Mouse (Mus musculus): ENCODE measurements around the gene Fam45a. TPM values are rescaled to one million over a fixed set of nuclear protein-coding genes. Genes with fewer than 3 reads are reported as not detected.
A peak's percentile ranks its signal among the peaks of the same experiment; 100 is the strongest.

Fam45a gene
- total and polyA plus RNA-seq, 3 experiments = 16.2 to 35.2 (median 24.4) TPM

DNA sequence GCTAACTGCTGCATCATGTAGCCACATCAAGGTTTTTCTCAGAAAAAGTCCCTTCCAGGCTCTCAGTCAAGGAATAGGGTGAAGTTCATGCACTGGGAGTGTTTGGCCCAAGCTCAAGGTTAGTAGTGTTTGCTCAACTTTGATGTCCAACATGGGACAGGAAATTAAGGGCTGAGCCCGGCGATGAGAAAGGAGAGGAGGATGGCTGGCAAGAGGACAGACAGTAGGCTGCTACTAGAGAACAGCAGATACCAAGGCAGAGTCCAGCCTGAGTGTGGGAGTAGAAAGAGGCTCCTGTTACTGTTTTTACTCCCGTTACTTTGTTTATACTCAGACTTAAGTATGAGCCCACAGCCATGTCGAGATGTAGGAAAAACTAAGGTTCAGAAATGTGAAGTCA lies 62.1 kb downstream of the Fam45a start:
- Histone ChIP-seq H3K79me2 (replicated peaks; ENCODE audit: control insufficient read depth, extremely low read depth, insufficient read depth, poor library complexity, severe bottlenecking) (peaks cover 36% of the 10 kb centered on the region), H3K27me3 (replicated peaks) (no peaks in the 10 kb centered on the region), H3K4me3 (replicated peaks in 1 of 3; ENCODE audit: low read depth in 2 of 3, low read length in 2 of 3, poor library complexity in 1 of 3) (peak overlapping the region; percentile 75 to 89 (median 78)), H3K4me2 (ENCODE audit: insufficient read depth, low read depth, poor library complexity, severe bottlenecking) (peak overlapping the region; percentile 78), H3K36me3 (replicated peaks in 1 of 2; ENCODE audit: control insufficient read depth in 1 of 2, insufficient read depth in 1 of 2, low read length in 1 of 2) (peaks cover 16 to 33% of the 10 kb centered on the region in 2 experiments), H3K9ac (ENCODE audit: insufficient read depth, low read depth) (peak overlapping the region; percentile 55), H3K27ac (ENCODE audit: insufficient read depth, low read depth) (peak overlapping the region; percentile 52), H3K4me1 (ENCODE audit: control insufficient read depth in 1 of 2, insufficient read depth in 2 of 2) (peaks cover 5 to 35% of the 10 kb centered on the region in 2 experiments; a peak in 3 of 4 replicates), H3K9me3 (replicated peaks; ENCODE audit: low read length) (no peaks in the 10 kb centered on the region)
- dilution Hi-C loops (cut with MboI; ENCODE audit: extremely low pct_ligation_motif_present, extremely low pct_unique_long_range_greater_than_20kb, low sequenced_read_pairs) = no loop called here
- in situ Hi-C loops (cut with MboI; ENCODE audit: low pct_ligation_motif_present, low pct_unique_long_range_greater_than_20kb, low sequenced_read_pairs) = no loop called here
- DNase-seq (ENCODE audit: extremely low read depth) = no peak
- TF ChIP-seq CHD2 (IDR thresholded peaks at IDR 0.05; ENCODE audit: low read length) (0 out of 2 replicates have a peak, but pooled peaks have one; percentile 2), GABPA (IDR thresholded peaks at IDR 0.05; ENCODE audit: insufficient replicate concordance, low read depth, low read length) (no peak), RCOR1 (conservative IDR thresholded peaks at IDR 0.05; ENCODE audit: low read depth, low read length) (no peak)

DNA sequence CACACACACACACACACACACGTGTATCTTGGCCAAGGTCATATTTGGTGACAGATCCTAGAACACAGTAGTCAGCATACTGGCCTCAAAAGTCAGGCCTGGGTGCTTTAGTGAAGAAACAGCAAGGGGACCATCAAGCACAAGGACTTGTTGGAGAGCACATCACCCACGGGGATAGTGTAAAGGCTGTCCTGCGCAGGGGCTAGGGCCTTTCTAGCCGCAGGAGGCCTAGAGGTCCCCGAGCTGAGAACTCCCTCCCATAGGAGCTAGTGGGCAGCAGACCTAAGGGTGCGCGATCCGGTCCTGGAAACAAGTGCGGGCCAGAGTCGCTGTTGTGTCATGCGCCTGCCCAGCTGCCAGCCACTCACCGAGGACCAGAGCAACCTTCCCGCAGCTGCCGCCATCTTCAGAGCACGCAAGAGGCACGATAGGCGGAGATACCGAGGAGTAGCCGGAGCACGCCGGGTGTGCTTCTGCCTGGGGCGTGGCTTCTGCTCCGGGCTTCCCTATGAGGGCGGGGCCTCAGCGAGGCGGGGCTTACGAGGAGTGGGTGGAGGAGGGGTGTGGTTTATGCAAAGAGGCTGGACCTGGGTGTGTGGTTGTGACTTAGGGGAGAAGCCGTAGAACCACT lies 62.8 kb downstream of the Fam45a start, which contains the start of gene Prdx3:
Gene Prdx3 (minus strand): TSS at position 493 of the 631 bp plus-strand sequence.
- peaks cover 5 to 35% of the 10 kb centered on the region in 2 experiments; a peak in 3 of 4 replicates for H3K4me1 ChIP-seq (ENCODE audit: control insufficient read depth in 1 of 2, insufficient read depth in 2 of 2)
- H3K4me2 ChIP-seq (ENCODE audit: insufficient read depth, low read depth, poor library complexity, severe bottlenecking) = peak within 1 kb of the TSS; percentile 78
- H3K36me3 ChIP-seq (replicated peaks in 1 of 2; ENCODE audit: control insufficient read depth in 1 of 2, insufficient read depth in 1 of 2, low read length in 1 of 2) = peaks cover 11 to 27% of the 10 kb centered on the region in 2 experiments
- H3K9me3 ChIP-seq (replicated peaks; ENCODE audit: low read length) = no peaks in the 10 kb centered on the region
- peak within 1 kb of the TSS; percentile 52 for H3K27ac ChIP-seq (ENCODE audit: insufficient read depth, low read depth)
- peak; percentile 95 for DNase-seq (ENCODE audit: extremely low read depth)
- dilution Hi-C loops (cut with MboI; ENCODE audit: extremely low pct_ligation_motif_present, extremely low pct_unique_long_range_greater_than_20kb, low sequenced_read_pairs) (no loop called here), in situ Hi-C loops (cut with MboI; ENCODE audit: low pct_ligation_motif_present, low pct_unique_long_range_greater_than_20kb, low sequenced_read_pairs) (no loop called here)
- H3K27me3 ChIP-seq (replicated peaks) = no peaks in the 10 kb centered on the region
- H3K9ac ChIP-seq (ENCODE audit: insufficient read depth, low read depth) = peak within 1 kb of the TSS; percentile 55
- peak within 1 kb of the TSS; percentile 75 to 89 (median 78) for H3K4me3 ChIP-seq (replicated peaks in 1 of 3; ENCODE audit: low read depth in 2 of 3, low read length in 2 of 3, poor library complexity in 1 of 3)
- peaks cover 33% of the 10 kb centered on the region for H3K79me2 ChIP-seq (replicated peaks; ENCODE audit: control insufficient read depth, extremely low read depth, insufficient read depth, poor library complexity, severe bottlenecking)
- TF ChIP-seq TBP (conservative IDR thresholded peaks at IDR 0.05; ENCODE audit: low read depth, low read length) (peak; percentile 73), NELFE (IDR thresholded peaks at IDR 0.05; ENCODE audit: low read depth, low read length) (peak; percentile 84), TCF12 (IDR thresholded peaks at IDR 0.05; ENCODE audit: low read depth, low read length) (peak; percentile 75), MAFK (IDR thresholded peaks at IDR 0.05; ENCODE audit: insufficient replicate concordance, low read length) (no peak), BHLHE40 (IDR thresholded peaks at IDR 0.05; ENCODE audit: low read depth, low read length) (peak; percentile 67), MAX (IDR thresholded peaks at IDR 0.05; ENCODE audit: low read length) (peak; percentile 45; the same call in 1 of the 2 replicates), ZKSCAN1 (IDR thresholded peaks at IDR 0.05; ENCODE audit: borderline replicate concordance, low read depth, low read length) (no peak), MEF2A (IDR thresholded peaks at IDR 0.05; ENCODE audit: borderline replicate concordance, low read depth, low read length) (0 out of 2 replicates have a peak, but pooled peaks have one; percentile 45), UBTF (IDR thresholded peaks at IDR 0.05; ENCODE audit: low read depth, low read length) (0 out of 2 replicates have a peak, but pooled peaks have one; percentile 47), EP300 (IDR thresholded peaks at IDR 0.05; ENCODE audit: low read length) (no peak), IRF4 (IDR thresholded peaks at IDR 0.05; ENCODE audit: low read depth, low read length) (no peak), KAT2A (IDR thresholded peaks at IDR 0.05; ENCODE audit: insufficient replicate concordance, low read length) (no peak), USF1 (IDR thresholded peaks at IDR 0.05; ENCODE audit: low read depth, low read length) (no peak), MYC (IDR thresholded peaks at IDR 0.05; ENCODE audit: low read depth, low read length) (peak; percentile 69; the same call in 1 of the 2 replicates), NRF1 (IDR thresholded peaks at IDR 0.05; ENCODE audit: low read depth, low read length) (peak; percentile 77), PAX5 (IDR thresholded peaks at IDR 0.05; ENCODE audit: low read length) (no peak), JUN (IDR thresholded peaks at IDR 0.05; ENCODE audit: insufficient read depth, low read depth, low read length) (no peak), CTCF (conservative IDR thresholded peaks at IDR 0.05 in 1 of 2, IDR thresholded peaks at IDR 0.05 in 1 of 2; ENCODE audit: low read depth in 2 of 2, low read length in 2 of 2) (no peak), JUND (conservative IDR thresholded peaks at IDR 0.05; ENCODE audit: low read depth, low read length) (no peak), POLR2AphosphoS2 (IDR thresholded peaks at IDR 0.05; ENCODE audit: low read depth, low read length) (peak; percentile 79; the same call in 1 of the 2 replicates), ELF1 (IDR thresholded peaks at IDR 0.05; ENCODE audit: low read depth, low read length) (peak; percentile 62; the same call in 1 of the 2 replicates), CHD1 (IDR thresholded peaks at IDR 0.05; ENCODE audit: low read depth, low read length) (no peak), CHD2 (IDR thresholded peaks at IDR 0.05; ENCODE audit: low read length) (no peak), ZMIZ1 (IDR thresholded peaks at IDR 0.05; ENCODE audit: low read depth, low read length) (peak; percentile 73), MAZ (IDR thresholded peaks at IDR 0.05; ENCODE audit: low read depth, low read length) (peak; percentile 32; the same call in 1 of the 2 replicates), MXI1 (IDR thresholded peaks at IDR 0.05; ENCODE audit: low read depth, low read length) (peak; percentile 64; the same call in 1 of the 2 replicates), SIN3A (IDR thresholded peaks at IDR 0.05; ENCODE audit: low read length) (peak; percentile 82), HCFC1 (IDR thresholded peaks at IDR 0.05; ENCODE audit: low read depth, low read length) (peak; percentile 49), RAD21 (IDR thresholded peaks at IDR 0.05; ENCODE audit: low read depth, low read length) (no peak)

Data from CH12.LX (cell line).